Mouse (Mus musculus) limb, embryonic 14.5 days (tissue): Measurements from ENCODE around the gene Tmprss3. TPM values are rescaled to one million over a fixed set of nuclear protein-coding genes. Genes with fewer than 3 reads are reported as not detected.

Source experiments
- ATAC-seq: fragments of 200-750 bp; cut with Nextera tagmentation; 2 replicates; pipeline ENCODE4 v1.8.0; 2017; ENCODE audit warnings: low read depth, moderate number of reproducible peaks, moderate TSS enrichment; ENCODE audit not compliant: low FRiP score
- DNase-seq: peaks from one replicate; pipeline ENCODE4 v3.0.0-alpha.2; 2015; ENCODE audit warnings: low spot score
- H3K27ac ChIP-seq: fragments of 300-500 bp; sonication (generic); replicated peaks from 2 replicates; pipeline ENCODE4 v1.5.1; 2014; ENCODE audit warnings: low read depth, mild to moderate bottlenecking, low read length, moderate library complexity, mixed read lengths
- H3K27me3 ChIP-seq: fragments of 300-500 bp; sonication (generic); 2 replicates; pipeline ENCODE4 v1.6.1; 2014; ENCODE audit warnings: low read length, mixed read lengths; ENCODE audit not compliant: control insufficient read depth, insufficient read depth
- H3K36me3 ChIP-seq: fragments of 300-500 bp; sonication (generic); 2 replicates; pipeline ENCODE4 v1.6.1; 2014; ENCODE audit warnings: mild to moderate bottlenecking, low read length, moderate library complexity, mixed read lengths; ENCODE audit not compliant: control insufficient read depth, insufficient read depth
- H3K4me1 ChIP-seq: fragments of 300-500 bp; sonication (generic); 2 replicates; pipeline ENCODE4 v1.6.1; 2014; ENCODE audit warnings: antibody characterized with exemption, low read length, mixed read lengths; ENCODE audit not compliant: control insufficient read depth, insufficient read depth
- H3K4me2 ChIP-seq: fragments of 300-500 bp; sonication (generic); replicated peaks from 2 replicates; pipeline ENCODE4 v1.6.1; 2014; ENCODE audit warnings: low read depth, mild to moderate bottlenecking, low read length, moderate library complexity; ENCODE audit not compliant: severe bottlenecking
- H3K4me3 ChIP-seq: fragments of 300-500 bp; sonication (generic); replicated peaks from 2 replicates; pipeline ENCODE4 v1.5.1; 2014; ENCODE audit warnings: low read length
- H3K9ac ChIP-seq: fragments of 300-500 bp; sonication (generic); 2 replicates; pipeline ENCODE4 v1.6.1; 2014; ENCODE audit warnings: mild to moderate bottlenecking, low read depth, low read length, moderate library complexity; ENCODE audit not compliant: severe bottlenecking
- H3K9me3 ChIP-seq: fragments of 300-500 bp; sonication (generic); 2 replicates; pipeline ENCODE4 v1.6.1; 2016; ENCODE audit warnings: low read length; ENCODE audit not compliant: control insufficient read depth
- POLR2A ChIP-seq: fragments of 200-500 bp; IDR thresholded peaks from 2 replicates; pipeline ENCODE4 v1.8.0; 2012; ENCODE audit warnings: inconsistent platforms, mild to moderate bottlenecking, moderate library complexity, borderline replicate concordance; ENCODE audit not compliant: insufficient read depth, insufficient read length; ENCODE audit errors: extremely low read depth
- WGBS: fragments of 180-500 bp; shearing (Covaris S2); extraction: QIAGEN DNeasy Blood & Tissue Kit; methylation state at CpG from one replicate; pipeline ENCODE4 v1.1.7; 2014; 5-methylcytosine and 5-hydroxymethylcytosine counted together
- polyA plus RNA-seq, 2 experiments: library from polyadenylated mRNA; depleted of rRNA in 1 of 2; stranded (reverse) in 1 of 2; unstranded in 1 of 2; fragments of >200 nt; fragmentation: Nextera tagmentation in 1 of 2; extraction: Ambion mirVana in 1 of 2; gene quantifications; 2 replicates each; pipeline versions ENCODE4 v1.2.1 to v1.2.3; 2012 to 2014

Tmprss3 gene
- polyA plus RNA-seq, 2 experiments: 0.06 TPM; not detected in 1

DNA sequence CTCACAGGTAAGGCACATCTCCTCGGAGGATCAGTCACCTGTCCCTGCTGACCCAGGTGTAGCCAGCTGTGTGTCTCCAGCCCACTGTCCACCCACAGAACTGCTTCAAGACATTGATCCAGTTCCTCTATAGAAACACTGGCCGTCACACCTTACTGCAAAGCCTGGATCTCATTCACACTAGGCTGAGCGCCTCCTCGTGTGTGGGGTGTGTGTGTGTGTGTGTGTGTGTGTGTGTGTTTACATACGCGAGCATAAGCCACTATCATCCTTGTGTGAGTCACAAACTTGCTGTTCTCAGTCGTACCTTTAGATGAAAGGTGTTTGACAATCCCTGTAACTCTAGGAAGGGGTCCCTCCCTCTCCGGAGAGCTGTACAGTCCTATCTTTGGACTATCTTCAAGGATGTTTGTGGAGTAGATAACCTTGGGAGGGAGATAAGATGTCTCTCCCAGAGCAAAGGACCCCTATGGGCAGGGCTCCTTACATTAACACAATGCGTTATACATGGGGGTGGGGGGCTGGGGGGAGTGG, 45.7 kb downstream of the Tmprss3 start:
- Histone ChIP-seq H3K9ac (no peak overlapping the region), H3K4me1 (no peaks in the 10 kb centered on the region), H3K9me3 (0 out of 2 replicates have a peak, but pooled peaks cover 6% of the 10 kb centered on the region), H3K4me3 (no peak overlapping the region), H3K27me3 (no peaks in the 10 kb centered on the region), H3K36me3 (no peaks in the 10 kb centered on the region), H3K4me2 (no peak overlapping the region), H3K27ac (no peak overlapping the region)
- ATAC-seq: no peak
- TF ChIP-seq POLR2A: no peak
- 76% methylated on average over 9 of the region's 9 CpGs for WGBS
- DNase-seq: no peak

DNA sequence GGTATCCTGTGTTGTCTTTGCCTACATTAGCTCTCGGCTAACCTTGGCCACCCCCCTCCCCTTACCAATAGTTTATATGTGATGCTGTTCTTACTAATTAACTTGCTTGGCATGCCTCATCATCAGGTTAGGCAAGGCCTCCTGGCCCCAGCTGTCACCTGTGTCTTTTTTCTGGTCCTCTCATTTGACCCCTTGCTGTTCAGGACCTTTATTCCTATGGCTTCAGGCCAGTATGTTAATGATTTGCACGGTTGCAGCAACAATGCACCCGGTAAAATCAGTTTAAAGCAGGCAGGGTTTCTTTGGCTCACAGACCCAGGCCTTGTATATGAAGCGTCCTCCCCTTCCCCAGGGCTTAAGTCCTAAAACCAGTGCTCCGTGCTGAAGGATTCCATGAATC, 46.3 kb downstream of the Tmprss3 start:
- Histone ChIP-seq H3K9ac (no peak overlapping the region), H3K4me2 (no peak overlapping the region), H3K4me3 (no peak overlapping the region), H3K27ac (no peak overlapping the region), H3K9me3 (0 out of 2 replicates have a peak, but pooled peaks cover 6% of the 10 kb centered on the region), H3K36me3 (no peaks in the 10 kb centered on the region), H3K4me1 (no peaks in the 10 kb centered on the region), H3K27me3 (no peaks in the 10 kb centered on the region)
- DNase-seq (no peak), ATAC-seq (no peak)
- WGBS: 47% methylated on average over 5 of the region's 5 CpGs
- no peak for TF ChIP-seq POLR2A

DNA sequence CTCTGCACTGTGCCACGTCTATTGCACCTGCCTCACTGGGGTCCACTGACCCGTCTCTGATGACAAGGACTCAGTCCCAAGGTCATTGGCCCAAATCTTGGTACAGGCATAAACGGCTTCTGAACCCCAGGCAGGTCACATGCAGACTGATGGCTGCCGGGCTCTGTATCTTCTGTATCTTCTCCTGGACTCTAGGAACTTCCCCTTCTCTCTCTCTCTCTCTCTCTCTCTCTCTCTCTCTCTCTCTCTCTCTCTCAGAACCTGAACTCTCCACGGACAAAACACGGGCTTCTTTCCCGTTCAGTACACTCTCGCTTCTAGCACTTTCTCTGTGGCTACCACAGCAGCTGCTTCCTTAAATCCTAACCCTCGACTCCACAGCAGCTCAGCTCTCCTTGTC, 52.8 kb downstream of the Tmprss3 start:
- Histone ChIP-seq H3K4me1 (no peaks in the 10 kb centered on the region), H3K27me3 (no peaks in the 10 kb centered on the region), H3K9ac (no peak overlapping the region), H3K36me3 (no peaks in the 10 kb centered on the region), H3K27ac (no peak overlapping the region), H3K4me2 (no peak overlapping the region), H3K4me3 (no peak overlapping the region), H3K9me3 (0 out of 2 replicates have a peak, but pooled peaks cover 6% of the 10 kb centered on the region)
- TF ChIP-seq POLR2A: no peak
- WGBS: 84% methylated on average over 9 of the region's 9 CpGs
- ATAC-seq (no peak), DNase-seq (no peak)

GRCm38 (mm10) chr17:31144040-31145037, 54.4 kb downstream of the Tmprss3 start, which contains the start of gene Tff2:
TSS of gene Tff2 (minus strand) at chr17:31144282.
- Histone ChIP-seq H3K4me2 (no peak within 1 kb of the TSS), H3K9me3 (0 out of 2 replicates have a peak, but pooled peaks cover 3% of the 10 kb centered on the region), H3K9ac (no peak within 1 kb of the TSS), H3K4me3 (no peak within 1 kb of the TSS), H3K4me1 (no peaks in the 10 kb centered on the region), H3K36me3 (no peaks in the 10 kb centered on the region), H3K27me3 (no peaks in the 10 kb centered on the region), H3K27ac (no peak within 1 kb of the TSS)
- 64% methylated on average over 14 of the region's 15 CpGs for WGBS
- DNase-seq (peak; percentile 18), ATAC-seq (no peak)
- TF ChIP-seq POLR2A: no peak

- no peaks in the 10 kb centered on the region for H3K27me3 ChIP-seq
- no peaks in the 10 kb centered on the region for H3K9me3 ChIP-seq
- 93% methylated on average over 7 of the region's 7 CpGs for WGBS
- TF ChIP-seq POLR2A: no peak
- no peak overlapping the region for H3K9ac ChIP-seq
- H3K27ac ChIP-seq: no peak overlapping the region
- no peak for ATAC-seq
- no peak overlapping the region for H3K4me3 ChIP-seq
- no peaks in the 10 kb centered on the region for H3K4me1 ChIP-seq
- no peak overlapping the region for H3K4me2 ChIP-seq
- H3K36me3 ChIP-seq: no peaks in the 10 kb centered on the region
- no peak for DNase-seq
These were observed 56.7 kb downstream of the Tmprss3 start for GRCm38 (mm10) chr17:31142116-31142515.
